Mouse (Mus musculus): ENCODE data around the gene Apbb2.

DNA sequence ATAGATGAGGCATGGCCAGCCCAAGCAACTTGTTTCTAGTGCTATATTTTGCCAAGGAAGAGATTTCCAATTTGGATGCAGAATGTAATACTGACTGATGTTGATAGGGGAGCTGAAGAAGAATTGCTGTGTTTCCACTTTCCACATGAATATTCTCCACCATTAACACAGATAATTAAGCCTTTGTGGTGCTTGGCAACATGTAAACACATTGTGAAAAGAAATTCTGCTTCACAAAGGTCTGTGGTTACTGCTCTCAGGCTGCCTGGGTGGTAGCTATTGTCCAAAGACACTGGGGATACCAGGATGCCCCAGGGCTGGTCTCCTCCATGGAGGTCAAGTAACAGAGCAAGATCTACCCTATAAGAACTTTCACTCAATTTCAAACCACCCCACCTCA lies 190.5 kb downstream of the Apbb2 start:
- TF ChIP-seq MAX (IDR thresholded peaks at IDR 0.05; ENCODE audit: low read depth): no peak
- TF ChIP-seq TCF3 (IDR thresholded peaks at IDR 0.05; ENCODE audit: insufficient read length, low read depth): no peak
- TF ChIP-seq USF1 (IDR thresholded peaks at IDR 0.05; ENCODE audit: low read depth): no peak
- TF ChIP-seq E2F4 (IDR thresholded peaks at IDR 0.05; ENCODE audit: insufficient read depth): no peak
- no peak for TF ChIP-seq POLR2A (IDR thresholded peaks at IDR 0.05; ENCODE audit: insufficient read length, low read depth)
- no peak for TF ChIP-seq MYOG (IDR thresholded peaks at IDR 0.05; ENCODE audit: control insufficient read depth in 1 of 3, insufficient read depth in 1 of 3, insufficient read length in 2 of 3, low read depth in 2 of 3)
- TF ChIP-seq POLR2AphosphoS2 (IDR thresholded peaks at IDR 0.05; ENCODE audit: insufficient read length, low read depth): no peak
